Mouse (Mus musculus): ENCODE results near the gene Tmem205.

Tmem205 gene

GRCm38 (mm10) chr9:21944267-21944666 is 16.9 kb upstream of the Tmem205 start:
- DNase-seq (ENCODE audit: low spot score in 2 of 2): no peak

GRCm38 (mm10) chr9:21943638-21944037 is 16.3 kb upstream of the Tmem205 start:
- DNase-seq (ENCODE audit: low spot score in 2 of 2): no peak

- DNase-seq (ENCODE audit: low spot score in 2 of 2): no peak
These were observed 15.7 kb upstream of the Tmem205 start for GRCm38 (mm10) chr9:21943046-21943445.

- DNase-seq (ENCODE audit: low spot score in 2 of 2): no peak
These were observed 11.0 kb upstream of the Tmem205 start for GRCm38 (mm10) chr9:21938234-21938855.

GRCm38 (mm10) chr9:21937711-21938175 is 10.4 kb upstream of the Tmem205 start:
- no peak for DNase-seq (ENCODE audit: low spot score in 2 of 2)

- peak; percentile 95 to 96 for DNase-seq (ENCODE audit: low spot score in 2 of 2)
These were observed 9.6 kb upstream of the Tmem205 start, which contains the start of gene Plppr2 for GRCm38 (mm10) chr9:21936692-21937570. Gene Plppr2 (plus strand): TSS chr9:21937033.

- DNase-seq (ENCODE audit: low spot score in 2 of 2): no peak
These were observed 8.2 kb upstream of the Tmem205 start for GRCm38 (mm10) chr9:21935466-21936131.

- no peak for DNase-seq (ENCODE audit: low spot score in 2 of 2)
These were observed 6.7 kb upstream of the Tmem205 start for GRCm38 (mm10) chr9:21934021-21934420.

GRCm38 (mm10) chr9:21932445-21933137 is 5.2 kb upstream of the Tmem205 start:
- DNase-seq (ENCODE audit: low spot score in 2 of 2): no peak

- no peak for DNase-seq (ENCODE audit: low spot score in 2 of 2)
These were observed 4.7 kb upstream of the Tmem205 start for GRCm38 (mm10) chr9:21932006-21932405.

- no peak for DNase-seq (ENCODE audit: low spot score in 2 of 2)
These were observed 1.9 kb upstream of the Tmem205 start for GRCm38 (mm10) chr9:21929208-21929607.

- no peak for DNase-seq (ENCODE audit: low spot score in 2 of 2)
These were observed 572 bp downstream of the Tmem205 start for GRCm38 (mm10) chr9:21926784-21927183.

- peak in 1 of 2 experiments; percentile 33 for DNase-seq (ENCODE audit: low spot score in 2 of 2)
These were observed 1.2 kb downstream of the Tmem205 start for GRCm38 (mm10) chr9:21926155-21926554.

- DNase-seq (ENCODE audit: low spot score in 2 of 2): no peak
These were observed 1.9 kb downstream of the Tmem205 start for GRCm38 (mm10) chr9:21925506-21925905.

- DNase-seq (ENCODE audit: low spot score in 2 of 2): no peak
These were observed 2.3 kb downstream of the Tmem205 start for GRCm38 (mm10) chr9:21925034-21925433.

GRCm38 (mm10) chr9:21924099-21924493 is 3.3 kb downstream of the Tmem205 start:
- peak; percentile 85 to 95 for DNase-seq (ENCODE audit: low spot score in 2 of 2)

- DNase-seq (ENCODE audit: low spot score in 2 of 2): no peak
These were observed 3.8 kb downstream of the Tmem205 start for GRCm38 (mm10) chr9:21923490-21924098.

- DNase-seq (ENCODE audit: low spot score in 2 of 2): no peak
These were observed 4.3 kb downstream of the Tmem205 start for GRCm38 (mm10) chr9:21923036-21923435.

GRCm38 (mm10) chr9:21918692-21919384 is 8.5 kb downstream of the Tmem205 start:
- no peak for DNase-seq (ENCODE audit: low spot score in 2 of 2)

- DNase-seq (ENCODE audit: low spot score in 2 of 2): peak; percentile 95 to 97
These were observed 9.2 kb downstream of the Tmem205 start, which contains the start of gene Rab3d for GRCm38 (mm10) chr9:21918035-21918592. Gene Rab3d (minus strand): TSS chr9:21918192.
